Comparison of ENCODE assay signal across 7 mouse cellular contexts in genomic region chr5:66559591-66560175, GRCm38 (mm10). TPM values are rescaled to one million over a fixed set of nuclear protein-coding genes. Genes with fewer than 3 reads are reported as not detected.
DNase-seq lines count a peak whose midpoint lies in the region; ATAC-seq and TF ChIP-seq lines count a peak whose summit lies in the region.

No protein-coding gene starts in this region.

- ATAC-seq in hindbrain, embryonic 14.5 days (ENCODE audit: low FRiP score) = no peak
- no peak for ATAC-seq in midbrain, embryonic 14.5 days (ENCODE audit: low FRiP score, low TSS enrichment)
- ATAC-seq in inflammation-experienced regulatory T-cells, adult 6 months = no peak

- no peak overlapping the region for H3K4me3 ChIP-seq in lung, adult 2 months (replicated peaks; ENCODE audit: extremely low read depth, low read depth, low read length)
- no peak overlapping the region for H3K4me3 ChIP-seq in hindbrain, embryonic 14.5 days (replicated peaks; ENCODE audit: low read length)
- H3K4me3 ChIP-seq in midbrain, embryonic 14.5 days (replicated peaks; ENCODE audit: low read depth, low read length) = no peak overlapping the region

- H3K4me2 ChIP-seq in hindbrain, embryonic 14.5 days (replicated peaks) = no peak overlapping the region
- H3K4me2 ChIP-seq in midbrain, embryonic 14.5 days (ENCODE audit: low read length) = no peak overlapping the region

- H3K4me1 ChIP-seq in lung, adult 2 months (ENCODE audit: control insufficient read depth, insufficient read depth, low read length) = peaks cover 23% of the 10 kb centered on the region
- H3K4me1 ChIP-seq in hindbrain, embryonic 14.5 days (replicated peaks; ENCODE audit: control insufficient read depth, insufficient read depth, low read length) = peaks cover 9% of the 10 kb centered on the region; the same call in 1 of the 2 replicates
- no peaks in the 10 kb centered on the region for H3K4me1 ChIP-seq in midbrain, embryonic 14.5 days (ENCODE audit: control insufficient read depth, insufficient read depth, low read length)

- TF ChIP-seq CTCF in lung, adult 2 months (IDR thresholded peaks at IDR 0.05; ENCODE audit: insufficient read depth, low read length) = no peak

- 31% methylated on average over 8 of the region's 8 CpGs for WGBS in lung, adult 2 months
- 60% methylated on average over 8 of the region's 8 CpGs for WGBS in hindbrain, embryonic 14.5 days
- 70% methylated on average over 8 of the region's 8 CpGs for WGBS in midbrain, embryonic 14.5 days

- H3K36me3 ChIP-seq in hindbrain, embryonic 14.5 days (replicated peaks; ENCODE audit: control insufficient read depth, insufficient read depth) = no peaks in the 10 kb centered on the region
- no peaks in the 10 kb centered on the region for H3K36me3 ChIP-seq in midbrain, embryonic 14.5 days (ENCODE audit: control insufficient read depth, insufficient read depth, low read length)

- no peaks in the 10 kb centered on the region for H3K27me3 ChIP-seq in hindbrain, embryonic 14.5 days (ENCODE audit: control insufficient read depth, insufficient read depth, low read length)
- H3K27me3 ChIP-seq in midbrain, embryonic 14.5 days (ENCODE audit: control insufficient read depth, insufficient read depth, low read length) = no peaks in the 10 kb centered on the region

- TF ChIP-seq POLR2A in lung, adult 2 months (IDR thresholded peaks at IDR 0.05; ENCODE audit: borderline replicate concordance, extremely low read depth, low read depth, low read length) = no peak

- no peaks in the 10 kb centered on the region for H3K9me3 ChIP-seq in hindbrain, embryonic 14.5 days (ENCODE audit: control insufficient read depth, low read length)
- H3K9me3 ChIP-seq in midbrain, embryonic 14.5 days (ENCODE audit: control insufficient read depth, low read length) = no peaks in the 10 kb centered on the region

- peak; percentile 70 to 74 for DNase-seq in lung, adult 18-20 months
- DNase-seq in lung, adult 2 months = no peak
- DNase-seq in cerebellum, adult 9-11 months = peak; percentile 81
- no peak for DNase-seq in hindbrain, embryonic 14.5 days (ENCODE audit: low spot score)
- no peak for DNase-seq in midbrain, embryonic 14.5 days
- DNase-seq in T-cell, adult 2 months (ENCODE audit: low spot score) = no peak

- 0 out of 2 replicates have a peak overlapping the region, but pooled peaks have one; percentile 16 for H3K9ac ChIP-seq in hindbrain, embryonic 14.5 days
- H3K9ac ChIP-seq in midbrain, embryonic 14.5 days (replicated peaks; ENCODE audit: low read length) = no peak overlapping the region

- H3K27ac ChIP-seq in hindbrain, embryonic 14.5 days = peak overlapping the region; percentile 23; the same call in 1 of the 2 replicates
- peak overlapping the region; percentile 22; the same call in 1 of the 2 replicates for H3K27ac ChIP-seq in midbrain, embryonic 14.5 days (replicated peaks; ENCODE audit: low read depth, low read length)

RNA-seq across cellular contexts. Expression of gene Apbb2, which starts 58.9 kb away (rescaled TPM):
- polyA plus RNA-seq in lung, adult 2 months (2012; rRNA removed) = 11.7 and 24.6 TPM in 2 replicates
- 113 and 123 TPM in 2 replicates for polyA plus RNA-seq in hindbrain, embryonic 14.5 days (2014; fragmentation: Nextera tagmentation; extraction: Ambion mirVana)
- 99.9 and 116 TPM in 2 replicates for polyA plus RNA-seq in midbrain, embryonic 14.5 days (2014; fragmentation: Nextera tagmentation; extraction: Ambion mirVana)
- under 1 TPM; 0.42 to 0.80 (median 0.55) TPM for polyA plus RNA-seq in inflammation-experienced regulatory T-cells, adult 6 months (2017; shearing (Covaris generic))

Comparison
In these comparisons a context has a peak if more than half of its experiments do, and no peak if none do; other contexts are left out.
1. DNase-seq: peak in lung, adult 18-20 months (2 of 2) and cerebellum, adult 9-11 months (single experiment); none in lung, adult 2 months (single experiment), hindbrain, embryonic 14.5 days (single experiment), midbrain, embryonic 14.5 days (single experiment) and T-cell, adult 2 months (single experiment).